Mouse (Mus musculus): Measurements from ENCODE around the gene Fam131c.

The Fam131c gene

GRCm38 (mm10) chr4:141406516-141407299 is 38.7 kb downstream of the Fam131c start:
- DNase-seq (ENCODE audit: low read depth, low spot score): peak; percentile 36

DNA sequence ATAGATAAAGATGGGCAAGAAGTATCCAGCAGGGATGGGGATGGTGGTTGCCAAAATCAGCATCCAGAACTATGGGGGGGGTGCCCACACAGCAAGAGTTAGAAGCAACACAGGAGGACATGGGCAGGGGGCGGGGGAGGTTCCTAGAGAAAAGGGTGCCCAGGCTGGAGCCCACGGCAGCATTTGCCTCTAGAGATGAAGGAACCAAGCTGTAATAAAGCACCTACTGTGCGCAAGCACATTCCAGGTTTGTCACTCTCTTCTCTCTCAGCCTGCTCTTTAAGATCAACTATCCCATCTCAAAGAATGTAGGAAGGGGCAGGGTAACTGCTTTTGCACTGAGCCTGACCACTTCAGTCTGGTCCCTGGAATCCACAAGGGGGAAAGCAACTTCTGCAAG is 40.6 kb downstream of the Fam131c start:
- DNase-seq (ENCODE audit: low read depth, low spot score): no peak

GRCm38 (mm10) chr4:141411430-141411992 is 43.5 kb downstream of the Fam131c start:
- no peak for DNase-seq (ENCODE audit: low read depth, low spot score)

GRCm38 (mm10) chr4:141415924-141416323 is 47.9 kb downstream of the Fam131c start, which contains the start of gene Clcnkb:
Clcnkb (minus strand) TSS chr4:141416014.
- DNase-seq (ENCODE audit: low read depth, low spot score): no peak

- no peak for DNase-seq (ENCODE audit: low read depth, low spot score)
Measured at GRCm38 (mm10) chr4:141419398-141420191, 51.6 kb downstream of the Fam131c start.

- no peak for DNase-seq (ENCODE audit: low read depth, low spot score)
Measured at GRCm38 (mm10) chr4:141420192-141420829, 52.3 kb downstream of the Fam131c start, which contains the start of gene Hspb7. Hspb7 (plus strand) TSS chr4:141420779.

DNA sequence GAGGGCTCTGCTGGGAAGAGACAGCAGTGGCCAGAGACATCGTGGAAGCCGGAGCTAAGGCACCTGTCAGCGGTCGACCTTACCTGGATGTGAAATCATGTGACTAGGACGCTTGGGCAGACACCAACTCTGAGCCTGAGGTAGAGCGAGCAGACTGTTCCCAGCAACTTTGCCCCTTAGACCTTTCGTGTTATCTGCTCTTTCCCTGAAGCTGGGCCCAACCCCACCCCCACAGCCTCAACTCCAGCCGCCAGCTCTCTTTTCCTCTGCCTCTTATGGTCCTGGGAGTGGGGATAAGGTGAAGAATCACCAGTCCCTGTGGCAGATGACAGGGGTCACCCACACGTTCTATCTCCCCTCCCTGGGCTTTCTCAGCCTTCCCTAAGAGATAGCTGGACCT is 52.9 kb downstream of the Fam131c start:
- no peak for DNase-seq (ENCODE audit: low read depth, low spot score)

DNA sequence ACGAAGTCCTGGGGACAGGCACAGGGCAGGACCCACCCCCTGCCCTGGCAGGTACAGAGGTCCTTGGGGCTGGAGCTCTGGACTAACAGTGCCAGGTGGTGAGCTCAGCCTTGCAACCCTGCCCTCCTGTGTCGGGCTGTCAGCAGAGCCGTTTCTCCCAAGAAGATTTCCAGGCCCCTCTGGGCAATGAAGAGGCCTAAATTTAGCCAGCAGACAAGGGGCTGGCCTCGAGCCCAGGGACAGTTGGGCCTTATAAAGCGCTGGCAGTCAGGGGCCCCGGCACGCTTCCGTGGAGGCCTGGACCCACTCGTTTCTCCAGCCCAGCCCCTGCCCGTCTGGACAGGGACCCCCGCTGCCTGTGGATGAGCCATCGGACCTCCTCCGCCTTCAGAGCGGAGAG is 53.4 kb downstream of the Fam131c start:
- DNase-seq (ENCODE audit: low read depth, low spot score): no peak

DNA sequence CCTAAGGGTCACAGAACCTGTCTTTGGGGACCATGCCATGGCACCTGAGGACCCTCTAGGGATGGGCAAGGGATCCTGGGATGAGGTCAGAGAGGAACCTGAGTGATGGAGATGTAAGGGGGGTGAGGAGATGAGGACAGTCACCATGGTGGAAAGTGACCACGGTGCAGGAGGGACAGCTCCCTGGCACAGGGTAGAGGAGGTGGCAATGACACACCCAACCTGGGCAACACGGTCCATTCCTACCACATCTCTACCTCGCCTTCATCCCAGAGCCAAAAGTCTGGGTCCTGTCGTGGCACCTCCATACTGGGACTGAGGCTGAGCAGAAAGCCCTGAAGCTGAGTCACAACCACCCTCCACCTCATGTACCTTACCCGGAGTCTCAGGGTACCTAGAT is 54.8 kb downstream of the Fam131c start:
- no peak for DNase-seq (ENCODE audit: low read depth, low spot score)

DNA sequence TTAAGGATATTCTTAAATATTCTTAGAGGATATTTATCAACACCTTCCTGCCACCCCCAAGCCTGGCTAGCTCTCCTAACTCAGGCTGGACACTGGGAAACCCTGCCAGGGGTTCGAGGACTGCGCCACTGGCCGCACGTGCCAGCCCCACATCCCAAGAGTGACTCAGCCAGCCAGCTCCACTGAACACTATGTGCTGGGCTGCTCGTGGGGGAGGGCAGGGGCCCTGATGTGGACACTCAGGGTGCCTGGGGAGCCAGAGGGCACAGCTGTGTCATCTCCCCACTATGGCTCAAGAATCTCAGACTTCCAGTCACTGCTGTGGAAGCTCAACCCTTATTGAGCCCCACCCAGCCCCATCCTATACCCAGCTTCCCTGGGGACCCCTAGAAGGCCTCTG is 55.3 kb downstream of the Fam131c start:
- DNase-seq (ENCODE audit: low read depth, low spot score): no peak

GRCm38 (mm10) chr4:141423691-141424431 is 55.8 kb downstream of the Fam131c start:
- DNase-seq (ENCODE audit: low read depth, low spot score): no peak

GRCm38 (mm10) chr4:141425484-141426479 is 57.8 kb downstream of the Fam131c start:
- DNase-seq (ENCODE audit: low read depth, low spot score): no peak

GRCm38 (mm10) chr4:141426796-141427745 is 59.1 kb downstream of the Fam131c start:
- DNase-seq (ENCODE audit: low read depth, low spot score): no peak

DNA sequence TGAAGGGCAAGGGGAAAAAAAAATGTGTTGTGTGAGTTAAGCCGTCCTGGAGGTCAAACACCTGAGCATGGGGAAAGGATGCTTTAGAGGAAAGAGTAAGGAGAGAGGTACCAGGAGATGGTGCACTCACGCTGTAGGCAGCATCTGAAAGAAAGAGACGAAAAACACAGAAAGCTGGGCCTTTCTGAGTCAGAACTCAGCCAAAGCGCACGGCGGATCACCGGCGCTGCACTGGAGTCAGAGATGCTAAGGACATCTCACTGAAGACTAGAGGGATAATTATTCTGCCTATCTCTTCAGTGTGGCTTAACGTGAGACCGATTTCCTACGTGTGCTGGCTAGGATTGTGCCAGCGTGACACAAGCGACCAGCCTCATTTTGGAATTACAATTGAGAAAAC is 59.9 kb downstream of the Fam131c start:
- DNase-seq (ENCODE audit: low read depth, low spot score): no peak

DNA sequence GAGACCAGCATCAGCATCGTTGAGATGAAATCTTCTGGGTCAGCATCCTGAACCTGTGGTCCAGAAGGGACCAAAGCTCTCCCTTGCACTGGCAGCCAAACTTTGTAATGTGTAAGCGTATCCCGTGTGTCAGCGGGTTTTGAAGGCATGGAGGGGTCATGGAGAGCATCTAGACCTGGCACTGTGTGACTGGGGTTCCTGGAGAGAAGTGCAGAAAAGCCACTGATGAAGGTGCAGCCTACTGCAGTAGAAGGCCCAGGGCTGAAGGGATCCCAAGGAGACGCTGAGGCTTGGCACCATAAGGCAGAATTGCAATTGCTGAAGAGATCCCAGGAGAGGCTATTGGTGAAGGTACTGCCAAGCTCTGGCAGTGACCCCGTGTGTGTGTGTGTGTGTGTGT is 61.4 kb downstream of the Fam131c start:
- DNase-seq (ENCODE audit: low read depth, low spot score): no peak

GRCm38 (mm10) chr4:141429847-141430246 is 61.8 kb downstream of the Fam131c start:
- no peak for DNase-seq (ENCODE audit: low read depth, low spot score)

DNA sequence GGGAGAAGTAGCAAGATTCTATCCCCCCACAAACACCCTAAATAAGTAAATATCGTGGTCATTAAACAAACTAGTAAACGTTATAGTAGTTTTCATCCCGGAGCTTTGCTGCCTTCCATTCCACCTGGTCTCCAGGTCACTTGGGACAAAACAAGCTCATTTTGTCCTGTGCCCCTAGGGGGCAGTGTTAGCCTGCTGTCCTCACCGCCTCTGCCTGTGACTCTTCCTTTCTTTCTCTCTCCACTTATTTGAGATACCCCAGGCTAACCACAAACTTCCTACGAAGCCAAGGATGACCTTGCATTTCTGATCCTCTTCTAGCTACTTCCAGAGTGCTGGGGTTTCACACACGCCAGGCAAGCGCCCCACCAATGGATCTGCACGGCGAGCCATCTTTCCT is 63.0 kb downstream of the Fam131c start:
- peak; percentile 48 for DNase-seq (ENCODE audit: low read depth, low spot score)

DNA sequence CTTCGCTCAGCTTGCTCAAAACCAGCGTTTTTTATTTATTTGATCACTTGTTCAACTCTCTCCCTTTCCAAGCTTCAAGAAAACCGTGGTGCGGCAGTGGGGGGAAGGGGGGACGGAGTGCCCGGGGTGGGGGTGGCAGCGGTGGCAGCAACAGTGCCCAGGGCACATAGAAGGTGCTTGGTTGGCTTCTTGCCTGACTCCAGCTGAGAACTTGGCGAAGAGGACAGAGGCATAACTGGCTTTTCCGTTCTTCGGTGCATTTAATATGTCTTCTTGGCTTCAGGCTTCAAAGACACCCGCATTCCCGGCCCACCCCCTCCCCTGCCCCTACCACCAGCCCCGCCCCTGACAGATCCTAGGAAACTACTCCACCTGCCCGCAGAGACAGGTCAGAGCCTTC is 64.6 kb downstream of the Fam131c start:
- no peak for DNase-seq (ENCODE audit: low read depth, low spot score)

DNA sequence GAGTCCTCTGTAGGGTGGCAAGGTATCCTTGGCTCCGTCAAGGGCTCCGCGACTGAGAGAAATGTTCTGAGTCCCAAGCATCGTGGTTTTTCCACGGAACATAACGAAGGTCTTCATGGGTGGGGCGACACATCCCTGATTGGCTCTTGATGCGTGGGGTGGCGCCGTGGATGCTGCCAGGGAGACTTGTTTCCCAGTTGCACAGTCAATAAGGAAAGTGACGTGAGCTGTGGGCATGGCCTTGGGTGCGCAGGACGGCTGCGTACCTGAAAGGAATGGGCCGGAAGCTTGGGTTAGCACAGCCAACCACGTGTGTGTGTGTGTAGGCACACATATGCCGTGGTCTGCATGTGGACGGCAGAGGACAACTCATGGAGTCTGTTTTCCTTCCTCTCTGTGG is 65.2 kb downstream of the Fam131c start:
- DNase-seq (ENCODE audit: low read depth, low spot score): no peak
